Mouse (Mus musculus) midbrain, embryonic 14.5 days (tissue): ENCODE measurements at regions not wholly inside any gene's neighbourhood (a gene's known extent, or its start where the extent isn't known, plus 50 kb on each side); places are given as distances from the start of the nearest gene placed in this dataset.

Source experiments
- ATAC-seq: fragments of 200-750 bp; cut with Nextera tagmentation; 2 replicates; pipeline ENCODE4 v1.8.0; 2017; ENCODE audit warnings: moderate number of reproducible peaks, moderate library complexity; ENCODE audit not compliant: low FRiP score, low TSS enrichment
- DNase-seq: peaks from one replicate; pipeline ENCODE4 v3.0.0-alpha.2; 2015
- H3K27ac ChIP-seq: fragments of 300-500 bp; sonication (generic); replicated peaks from 2 replicates; pipeline ENCODE4 v1.5.1; 2014; ENCODE audit warnings: mild to moderate bottlenecking, low read depth, low read length, moderate library complexity
- H3K27me3 ChIP-seq: fragments of 300-500 bp; sonication (generic); 2 replicates; pipeline ENCODE4 v1.6.1; 2014; ENCODE audit warnings: low read length, control low read depth, mixed read lengths; ENCODE audit not compliant: control insufficient read depth, insufficient read depth
- H3K36me3 ChIP-seq: fragments of 300-500 bp; sonication (generic); 2 replicates; pipeline ENCODE4 v1.6.1; 2014; ENCODE audit warnings: low read length, control low read depth; ENCODE audit not compliant: control insufficient read depth, insufficient read depth
- H3K4me1 ChIP-seq: fragments of 300-500 bp; sonication (generic); 2 replicates; pipeline ENCODE4 v1.6.1; 2014; ENCODE audit warnings: mild to moderate bottlenecking, antibody characterized with exemption, low read length, control low read depth; ENCODE audit not compliant: control insufficient read depth, insufficient read depth
- H3K4me2 ChIP-seq: fragments of 300-500 bp; sonication (generic); 2 replicates; pipeline ENCODE4 v1.6.1; 2014; ENCODE audit warnings: mild to moderate bottlenecking, low read length, moderate library complexity
- H3K4me3 ChIP-seq: fragments of 300-500 bp; sonication (generic); replicated peaks from 2 replicates; pipeline ENCODE4 v1.5.1; 2014; ENCODE audit warnings: low read depth, low read length
- H3K9ac ChIP-seq: fragments of 300-500 bp; sonication (generic); replicated peaks from 2 replicates; pipeline ENCODE4 v1.6.1; 2014; ENCODE audit warnings: mild to moderate bottlenecking, low read length, moderate library complexity
- H3K9me3 ChIP-seq: fragments of 300-500 bp; sonication (generic); 2 replicates; pipeline ENCODE4 v1.6.1; 2016; ENCODE audit warnings: low read length, control low read depth, mixed read lengths; ENCODE audit not compliant: control insufficient read depth
- WGBS: fragments of 180-500 bp; shearing (Covaris S2); extraction: QIAGEN DNeasy Blood & Tissue Kit; methylation state at CpG from one replicate; pipeline ENCODE4 v1.1.7; 2014; 5-methylcytosine and 5-hydroxymethylcytosine counted together

- Histone ChIP-seq H3K9me3 (no peaks in the 10 kb centered on the region), H3K4me3 (no peak overlapping the region), H3K4me2 (no peak overlapping the region), H3K9ac (no peak overlapping the region), H3K27me3 (no peaks in the 10 kb centered on the region), H3K4me1 (no peaks in the 10 kb centered on the region), H3K36me3 (no peaks in the 10 kb centered on the region), H3K27ac (no peak overlapping the region)
- WGBS: 82% methylated on average over 5 of the region's 5 CpGs
- ATAC-seq (no peak), DNase-seq (no peak)
Observed at GRCm38 (mm10) chr6:117012621-117013020, 155.7 kb upstream of the Cxcl12 start.

- 96% methylated on average over 3 of the region's 3 CpGs for WGBS
- no peaks in the 10 kb centered on the region for H3K4me1 ChIP-seq
- ATAC-seq: no peak
Observed at GRCm38 (mm10) chr6:117015461-117015860, 152.9 kb upstream of the Cxcl12 start.

GRCm38 (mm10) chr6:117021851-117022250, 146.5 kb upstream of the Cxcl12 start:
- Histone ChIP-seq H3K9me3 (no peaks in the 10 kb centered on the region), H3K4me1 (no peaks in the 10 kb centered on the region), H3K27me3 (no peaks in the 10 kb centered on the region), H3K27ac (no peak overlapping the region), H3K4me3 (no peak overlapping the region), H3K36me3 (no peaks in the 10 kb centered on the region), H3K9ac (no peak overlapping the region), H3K4me2 (no peak overlapping the region)
- 87% methylated on average over 10 of the region's 10 CpGs for WGBS
- no peak for ATAC-seq
- no peak for DNase-seq

More at GRCm38 (mm10) chr6:117015461-117015860, 152.9 kb upstream of the Cxcl12 start:
- Histone ChIP-seq H3K9me3 (no peaks in the 10 kb centered on the region), H3K9ac (no peak overlapping the region), H3K4me3 (no peak overlapping the region), H3K27me3 (no peaks in the 10 kb centered on the region), H3K4me2 (no peak overlapping the region), H3K36me3 (no peaks in the 10 kb centered on the region), H3K27ac (no peak overlapping the region)
- DNase-seq: no peak

- H3K4me3 ChIP-seq: no peak overlapping the region
- peak; percentile 8 for DNase-seq
- H3K9me3 ChIP-seq: no peaks in the 10 kb centered on the region
- WGBS: 75% methylated on average over 8 of the region's 8 CpGs
- H3K27me3 ChIP-seq: no peaks in the 10 kb centered on the region
- no peak overlapping the region for H3K27ac ChIP-seq
- H3K4me1 ChIP-seq: no peaks in the 10 kb centered on the region
- no peak overlapping the region for H3K4me2 ChIP-seq
- no peak for ATAC-seq
- no peak overlapping the region for H3K9ac ChIP-seq
- H3K36me3 ChIP-seq: no peaks in the 10 kb centered on the region
Observed at GRCm38 (mm10) chr6:117032042-117032746, 136.1 kb upstream of the Cxcl12 start.

GRCm38 (mm10) chr6:117043744-117044143, 124.6 kb upstream of the Cxcl12 start:
- Histone ChIP-seq H3K4me1 (no peaks in the 10 kb centered on the region), H3K4me2 (no peak overlapping the region), H3K36me3 (no peaks in the 10 kb centered on the region), H3K9ac (no peak overlapping the region), H3K27ac (no peak overlapping the region), H3K9me3 (no peaks in the 10 kb centered on the region), H3K27me3 (no peaks in the 10 kb centered on the region), H3K4me3 (no peak overlapping the region)
- no peak for DNase-seq
- WGBS: 86% methylated on average over 2 of the region's 2 CpGs
- ATAC-seq: no peak

- no peaks in the 10 kb centered on the region for H3K27me3 ChIP-seq
- H3K27ac ChIP-seq: no peak overlapping the region
- H3K9ac ChIP-seq: no peak overlapping the region
- ATAC-seq (no peak), DNase-seq (no peak)
- H3K4me2 ChIP-seq: no peak overlapping the region
- no peak overlapping the region for H3K4me3 ChIP-seq
- WGBS: 75% methylated on average over 14 of the region's 14 CpGs
- H3K9me3 ChIP-seq: no peaks in the 10 kb centered on the region
- no peaks in the 10 kb centered on the region for H3K4me1 ChIP-seq
- no peaks in the 10 kb centered on the region for H3K36me3 ChIP-seq
Observed at GRCm38 (mm10) chr6:117049459-117050010, 118.8 kb upstream of the Cxcl12 start.

GRCm38 (mm10) chr6:117060688-117061087, 107.6 kb upstream of the Cxcl12 start:
- Histone ChIP-seq H3K9me3 (no peaks in the 10 kb centered on the region), H3K4me1 (no peaks in the 10 kb centered on the region), H3K36me3 (no peaks in the 10 kb centered on the region), H3K9ac (no peak overlapping the region), H3K27me3 (no peaks in the 10 kb centered on the region), H3K4me3 (no peak overlapping the region), H3K4me2 (no peak overlapping the region), H3K27ac (no peak overlapping the region)
- DNase-seq (no peak), ATAC-seq (no peak)
- WGBS: 91% methylated on average over 3 of the region's 3 CpGs

GRCm38 (mm10) chr6:117067541-117068305, 100.6 kb upstream of the Cxcl12 start:
- no peak overlapping the region for H3K27ac ChIP-seq
- ATAC-seq (no peak), DNase-seq (no peak)
- H3K4me2 ChIP-seq: no peak overlapping the region
- no peak overlapping the region for H3K9ac ChIP-seq
- 86% methylated on average over 9 of the region's 9 CpGs for WGBS
- H3K9me3 ChIP-seq: no peaks in the 10 kb centered on the region
- H3K36me3 ChIP-seq: no peaks in the 10 kb centered on the region
- no peaks in the 10 kb centered on the region for H3K27me3 ChIP-seq
- no peak overlapping the region for H3K4me3 ChIP-seq
- no peaks in the 10 kb centered on the region for H3K4me1 ChIP-seq
